Mouse (Mus musculus) thymus, adult 2 months (tissue): ENCODE results near the gene Gsap. TPM values are rescaled to one million over a fixed set of nuclear protein-coding genes. Genes with fewer than 3 reads are reported as not detected.

Experiments
- DNase-seq: peaks from one replicate; pipeline ENCODE4 v3.0.0; 2021
- H3K27ac ChIP-seq: fragments of 200-500 bp; 2 replicates; pipeline ENCODE4 v1.5.1; 2012; ENCODE audit warnings: low read length, control low read depth; ENCODE audit not compliant: control insufficient read depth, insufficient read depth
- H3K27me3 ChIP-seq: fragments of 200-500 bp; 2 replicates; pipeline ENCODE4 v1.6.1; 2012; ENCODE audit warnings: mild to moderate bottlenecking, low read length, moderate library complexity, mixed read lengths; ENCODE audit not compliant: control insufficient read depth, insufficient read depth
- H3K36me3 ChIP-seq: fragments of 200-500 bp; 2 replicates; pipeline ENCODE4 v1.6.1; 2012; ENCODE audit warnings: mild to moderate bottlenecking, low read length, moderate library complexity; ENCODE audit not compliant: control insufficient read depth, insufficient read depth
- H3K4me1 ChIP-seq: fragments of 200-500 bp; replicated peaks from 2 replicates; pipeline ENCODE4 v1.6.1; 2012; ENCODE audit warnings: low read length; ENCODE audit not compliant: control insufficient read depth, insufficient read depth
- H3K4me3 ChIP-seq: fragments of 200-500 bp; 2 replicates; pipeline ENCODE4 v1.5.1; 2012; ENCODE audit warnings: mild to moderate bottlenecking, low read length, control low read depth, moderate library complexity; ENCODE audit not compliant: control insufficient read depth, insufficient read depth
- CTCF ChIP-seq: fragments of 200-500 bp; IDR thresholded peaks from 2 replicates; pipeline ENCODE4 v1.5.1; 2012; ENCODE audit warnings: mild to moderate bottlenecking, control low read depth, low read length, moderate library complexity, borderline replicate concordance; ENCODE audit not compliant: control insufficient read depth, poor library complexity, insufficient read depth; ENCODE audit errors: extremely low read depth
- POLR2A ChIP-seq: fragments of 200-500 bp; IDR thresholded peaks from 2 replicates; pipeline ENCODE4 v1.6.1; 2012; ENCODE audit warnings: mild to moderate bottlenecking, low read length, control low read depth, moderate library complexity; ENCODE audit not compliant: control insufficient read depth, poor library complexity, insufficient read depth; ENCODE audit errors: extremely low read depth
- WGBS: fragments of 180-500 bp; shearing (Covaris S2); methylation state at CpG from one replicate; pipeline ENCODE4 v1.1.7; 2018; 5-methylcytosine and 5-hydroxymethylcytosine counted together
- polyA plus RNA-seq: library from polyadenylated mRNA; depleted of rRNA; stranded (reverse); fragments of >200 nt; gene quantifications from 2 replicates; pipeline ENCODE4 v1.2.3, GENCODE M21; 2012

Gsap gene
- polyA plus RNA-seq, 1 experiment = 4.3 TPM

- Histone ChIP-seq H3K4me3 (no peak overlapping the region), H3K36me3 (no peaks in the 10 kb centered on the region), H3K4me1 (no peaks in the 10 kb centered on the region), H3K27me3 (no peaks in the 10 kb centered on the region), H3K27ac (no peak overlapping the region)
- WGBS = 90% methylated on average over 6 of the region's 6 CpGs
- no peak for DNase-seq
- TF ChIP-seq POLR2A = no peak
- no peak for TF ChIP-seq CTCF
Observed at GRCm38 (mm10) chr5:21232876-21233275, 46.8 kb downstream of the Gsap start.

- TF ChIP-seq POLR2A (no peak), CTCF (no peak)
- no peak for DNase-seq
- WGBS = 95% methylated on average over 1 of the region's 1 CpGs
- H3K36me3 ChIP-seq = no peaks in the 10 kb centered on the region
- no peak overlapping the region for H3K4me3 ChIP-seq
- H3K27me3 ChIP-seq = no peaks in the 10 kb centered on the region
- no peaks in the 10 kb centered on the region for H3K4me1 ChIP-seq
- no peak overlapping the region for H3K27ac ChIP-seq
Observed at GRCm38 (mm10) chr5:21244575-21244974, 58.5 kb downstream of the Gsap start.

- TF ChIP-seq POLR2A (no peak), CTCF (no peak)
- H3K27me3 ChIP-seq = no peaks in the 10 kb centered on the region
- WGBS = 100% methylated on average over 1 of the region's 1 CpGs
Observed at GRCm38 (mm10) chr5:21245241-21245640, 59.2 kb downstream of the Gsap start.

GRCm38 (mm10) chr5:21246794-21247193, 60.7 kb downstream of the Gsap start:
- no peak overlapping the region for H3K4me3 ChIP-seq
- no peaks in the 10 kb centered on the region for H3K36me3 ChIP-seq
- no peaks in the 10 kb centered on the region for H3K27me3 ChIP-seq
- H3K4me1 ChIP-seq = no peaks in the 10 kb centered on the region
- TF ChIP-seq POLR2A = no peak
- no peak for TF ChIP-seq CTCF
- 90% methylated on average over 6 of the region's 6 CpGs for WGBS
- DNase-seq = no peak
- no peak overlapping the region for H3K27ac ChIP-seq

More at GRCm38 (mm10) chr5:21245241-21245640, 59.2 kb downstream of the Gsap start:
- no peak overlapping the region for H3K4me3 ChIP-seq
- H3K27ac ChIP-seq = no peak overlapping the region
- no peak for DNase-seq
- H3K36me3 ChIP-seq = no peaks in the 10 kb centered on the region
- no peaks in the 10 kb centered on the region for H3K4me1 ChIP-seq

- H3K36me3 ChIP-seq = no peaks in the 10 kb centered on the region
- H3K27me3 ChIP-seq = no peaks in the 10 kb centered on the region
- TF ChIP-seq CTCF = no peak
- no peak for TF ChIP-seq POLR2A
- WGBS = 97% methylated on average over 2 of the region's 2 CpGs
- H3K4me3 ChIP-seq = no peak overlapping the region
- no peak overlapping the region for H3K27ac ChIP-seq
- no peak for DNase-seq
- H3K4me1 ChIP-seq = no peaks in the 10 kb centered on the region
Observed at GRCm38 (mm10) chr5:21247916-21248315, 61.9 kb downstream of the Gsap start.

GRCm38 (mm10) chr5:21248834-21249233, 62.8 kb downstream of the Gsap start:
- H3K4me3 ChIP-seq = no peak overlapping the region
- TF ChIP-seq CTCF = no peak
- TF ChIP-seq POLR2A = no peak
- DNase-seq = no peak
- H3K27ac ChIP-seq = no peak overlapping the region
- 34% methylated on average over 5 of the region's 5 CpGs for WGBS
- no peaks in the 10 kb centered on the region for H3K4me1 ChIP-seq
- no peaks in the 10 kb centered on the region for H3K36me3 ChIP-seq
- H3K27me3 ChIP-seq = no peaks in the 10 kb centered on the region
